Mouse (Mus musculus) CH12.LX (cell line): Measurements from ENCODE around the gene Gm10721.
"Not testable (repeated sequence)": the region's sequence is repeated elsewhere in the genome, so short reads cannot be mapped to it uniquely, and the experiment has no call there.

Experiments used
- CTCF ChIP-seq, 2 experiments: IDR thresholded peaks in 1 of 2; conservative IDR thresholded peaks in 1 of 2; 2 replicates each; pipeline ENCODE4 v1.5.1; 2011 to 2012; ENCODE audit warnings: low read depth in 2 of 2, low read length in 2 of 2, improper control_type of control experiment in 1 of 2, inconsistent platforms in 1 of 2, mild to moderate bottlenecking in 1 of 2, moderate library complexity in 1 of 2
- EP300 ChIP-seq: IDR thresholded peaks from 2 replicates; pipeline ENCODE4 v1.6.1; 2011; ENCODE audit warnings: low read length, improper control_type of control experiment
- POLR2A ChIP-seq: IDR thresholded peaks from 2 replicates; pipeline ENCODE4 v1.6.1; 2011; ENCODE audit warnings: low read depth, mild to moderate bottlenecking, improper control_type of control experiment, low read length
- TBP ChIP-seq: conservative IDR thresholded peaks from 2 replicates; pipeline ENCODE4 v1.6.1; 2011; ENCODE audit warnings: low read depth, low read length, improper control_type of control experiment

DNA sequence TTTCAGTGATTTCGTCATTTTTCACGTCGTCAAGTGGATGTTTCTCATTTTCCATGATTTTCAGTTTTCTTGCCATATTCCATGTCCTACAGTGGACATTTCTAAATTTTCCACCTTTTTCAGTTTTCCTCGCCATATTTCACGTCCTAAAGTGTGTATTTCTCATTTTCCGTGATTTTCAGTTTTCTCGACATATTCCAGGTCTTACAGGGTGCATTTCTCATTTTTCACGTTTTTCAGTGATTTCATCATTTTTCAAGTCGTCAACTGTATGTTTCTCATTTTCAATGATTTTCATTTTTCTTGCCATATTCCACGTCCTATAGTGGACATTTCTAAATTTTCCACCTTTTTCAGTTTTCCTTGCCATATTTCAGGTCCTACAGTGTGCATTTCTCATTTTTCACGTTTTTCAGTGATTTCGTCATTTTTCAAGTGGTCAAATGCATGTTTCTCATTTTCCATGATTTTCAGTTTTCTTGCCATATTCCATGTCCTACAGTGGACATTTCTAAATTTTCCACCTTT lies 12.4 kb upstream of the Gm10721 start, which contains the start of gene Gm10722:
- TF ChIP-seq CTCF (conservative IDR thresholded peaks at IDR 0.05 in 1 of 2, IDR thresholded peaks at IDR 0.05 in 1 of 2; ENCODE audit: low read depth in 2 of 2, low read length in 2 of 2); POLR2A; EP300; TBP: not testable (repeated sequence)
